Mouse (Mus musculus) B cell, adult (primary cell): ENCODE data around the gene Tsnaxip1. TPM values are rescaled to one million over a fixed set of nuclear protein-coding genes. Genes with fewer than 3 reads are reported as not detected.

ENCODE experiments used
- total RNA-seq: library from RNA; stranded (reverse); gene quantifications from 4 replicates; pipeline ENCODE4 v1.2.4, GENCODE M21; 2023; ENCODE audit not compliant: inconsistent age

Gene Tsnaxip1
- 1.1 to 1.6 TPM (median 1.3 TPM) in 3 of 4 replicates, not detected in the other for total RNA-seq

GRCm38 (mm10) chr8:105826861-105827848 is at the start of gene Tsnaxip1, which contains the start of gene Ranbp10:
Tsnaxip1 (plus strand) TSS chr8:105827731.
Ranbp10 (minus strand) TSS chr8:105827350.

GRCm38 (mm10) chr8:105853178-105853577 is 25.6 kb downstream of the Tsnaxip1 start, which contains the start of gene Cenpt:
Cenpt (minus strand) TSS chr8:105853278.

GRCm38 (mm10) chr8:105854715-105855216 is 27.2 kb downstream of the Tsnaxip1 start, which contains the start of gene Thap11:
Thap11 (plus strand) TSS chr8:105855132.

GRCm38 (mm10) chr8:105860143-105860981 is 32.8 kb downstream of the Tsnaxip1 start, which contains the start of gene Nutf2:
Nutf2 (plus strand) TSS chr8:105860580.

GRCm38 (mm10) chr8:105880754-105881520 is 53.4 kb downstream of the Tsnaxip1 start, which contains the start of gene Edc4:
Edc4 (plus strand) TSS chr8:105880881.

GRCm38 (mm10) chr8:105893339-105893738 is 65.8 kb downstream of the Tsnaxip1 start, which contains the start of gene Nrn1l:
Nrn1l (plus strand) TSS chr8:105893567.

Other genes starting within 250 kb of the Tsnaxip1 start
- 25.4 to 27.6 TPM (median 26.1 TPM) in 4 replicates for gene Ripor1, start 222.5 kb upstream of the Tsnaxip1 start, total RNA-seq
- 187 to 204 TPM (median 199 TPM) in 4 replicates for gene Ctcf, start 191.2 kb upstream of the Tsnaxip1 start, total RNA-seq
- not detected in 4 replicates for gene Agrp, start 190.3 kb upstream of the Tsnaxip1 start, total RNA-seq
- 151 to 166 TPM (median 159 TPM) in 4 replicates for gene Carmil2, start 141.5 kb upstream of the Tsnaxip1 start, total RNA-seq
- 95.0 to 102 TPM (median 100 TPM) in 4 replicates for gene Acd, start 126.6 kb upstream of the Tsnaxip1 start, total RNA-seq
- 13.5 to 18.8 TPM (median 16.4 TPM) in 4 replicates for gene Pard6a, start 126.6 kb upstream of the Tsnaxip1 start, total RNA-seq
- gene 4933405L10Rik, start 120.1 kb upstream of the Tsnaxip1 start, total RNA-seq = not detected in 4 replicates
- gene Enkd1, start 119.5 kb upstream of the Tsnaxip1 start, total RNA-seq = 2.8 to 3.9 TPM (median 3.5 TPM) in 4 replicates
- 0.80 to 3.7 TPM (median 2.0 TPM) in 4 replicates for gene Gfod2, start 69.1 kb upstream of the Tsnaxip1 start, total RNA-seq
- 33.7 to 40.7 TPM (median 34.1 TPM) in 4 replicates for gene Ranbp10, start 381 bp upstream of the Tsnaxip1 start, total RNA-seq
- 16.0 to 21.7 TPM (median 18.8 TPM) in 4 replicates for gene Cenpt, start 25.5 kb downstream of the Tsnaxip1 start, total RNA-seq
- gene Thap11, start 27.4 kb downstream of the Tsnaxip1 start, total RNA-seq = 14.8 to 18.3 TPM (median 15.5 TPM) in 4 replicates
- 3.8 to 36.5 TPM (median 24.9 TPM) in 4 replicates for gene Nutf2, start 32.8 kb downstream of the Tsnaxip1 start, total RNA-seq
- 74.7 to 93.2 TPM (median 78.6 TPM) in 4 replicates for gene Edc4, start 53.1 kb downstream of the Tsnaxip1 start, total RNA-seq
- 0.97 to 2.0 TPM (median 1.5 TPM) in 4 replicates for gene Nrn1l, start 65.8 kb downstream of the Tsnaxip1 start, total RNA-seq
- gene Pskh1, start 72.7 kb downstream of the Tsnaxip1 start, total RNA-seq = 23.9 to 26.9 TPM (median 25.8 TPM) in 4 replicates
- 2.1 to 5.5 TPM (median 3.4 TPM) in 4 replicates for gene Ctrl, start 106.1 kb downstream of the Tsnaxip1 start, total RNA-seq
- 123 to 171 TPM (median 149 TPM) in 4 replicates for gene Psmb10, start 110.7 kb downstream of the Tsnaxip1 start, total RNA-seq
- 0.39 to 0.51 TPM in 2 of 4 replicates, not detected in the others for gene Lcat, start 115.7 kb downstream of the Tsnaxip1 start, total RNA-seq
- gene Slc12a4, start 138.4 kb downstream of the Tsnaxip1 start, total RNA-seq = 10.4 to 17.1 TPM (median 12.3 TPM) in 4 replicates
- not detected in 4 replicates for gene Dpep3, start 151.7 kb downstream of the Tsnaxip1 start, total RNA-seq
- 30.7 to 40.1 TPM (median 34.2 TPM) in 4 replicates for gene Dus2, start 163.6 kb downstream of the Tsnaxip1 start, total RNA-seq
- not detected in 4 replicates for gene Dpep2nb, start 178.2 kb downstream of the Tsnaxip1 start, total RNA-seq
- gene Ddx28, start 184.2 kb downstream of the Tsnaxip1 start, total RNA-seq = 7.0 to 8.3 TPM (median 7.8 TPM) in 4 replicates
- gene Nfatc3, start 231.1 kb downstream of the Tsnaxip1 start, total RNA-seq = 166 to 190 TPM (median 187 TPM) in 4 replicates